Mouse (Mus musculus): Measurements from ENCODE around the gene Rab3il1. TPM values are rescaled to one million over a fixed set of nuclear protein-coding genes. Genes with fewer than 3 reads are reported as not detected.
A peak's percentile ranks its signal among the peaks of the same experiment; 100 is the strongest.

Rab3il1 gene
- polyA plus RNA-seq, 1 experiment from 2014 or later = 54.0 TPM

DNA sequence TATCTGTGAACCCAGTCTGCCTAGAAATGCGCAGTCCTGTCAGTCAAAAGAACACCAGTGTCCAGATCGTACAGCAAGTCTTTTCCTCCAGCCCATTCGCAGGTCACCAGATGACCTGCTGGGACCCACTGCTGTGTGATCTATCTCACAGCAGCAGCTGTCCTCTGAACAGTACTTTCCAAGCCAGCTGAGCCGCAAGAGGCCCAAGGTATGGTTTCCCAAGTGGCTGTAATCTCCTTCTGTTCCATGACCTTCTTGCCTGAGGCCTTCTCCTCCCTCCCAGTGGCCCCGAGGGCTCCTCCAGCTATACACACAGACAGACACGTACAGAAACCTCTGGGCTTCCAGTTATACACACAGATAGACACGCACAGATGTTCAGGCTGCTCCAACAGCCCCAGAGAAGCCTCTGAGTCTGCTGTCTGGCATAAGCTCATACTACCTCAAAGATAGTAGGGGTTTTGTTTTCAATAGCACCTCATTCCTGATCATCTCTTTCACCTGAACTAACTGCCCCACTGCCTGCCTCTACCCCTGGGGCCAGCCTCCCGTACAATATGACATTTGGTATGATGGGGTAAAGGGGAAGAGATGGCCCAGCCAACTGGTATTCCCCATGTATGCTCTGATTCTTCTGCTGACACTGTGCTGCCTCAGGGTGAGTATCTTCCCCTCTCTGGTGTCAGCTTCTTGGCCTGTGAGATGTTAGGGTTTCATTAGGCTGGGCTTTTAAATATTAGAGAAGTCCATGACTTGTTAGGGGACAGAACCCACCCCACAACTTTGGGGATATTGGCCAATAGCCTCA, 59.5 kb downstream of the Rab3il1 start:
- Histone ChIP-seq H3K27ac (ENCODE audit: low read depth, low read length) (peak overlapping the region; percentile 68), H3K4me1 (ENCODE audit: control insufficient read depth, insufficient read depth, low read length) (peaks cover 7% of the 10 kb centered on the region; the same call in 1 of the 2 replicates), H3K4me2 (no peak overlapping the region), H3K27me3 (ENCODE audit: control insufficient read depth, insufficient read depth, low read length) (no peaks in the 10 kb centered on the region), H3K4me3 (ENCODE audit: low read depth, low read length) (no peak overlapping the region), H3K9ac (ENCODE audit: low read depth, low read length) (0 out of 2 replicates have a peak overlapping the region, but pooled peaks have one; percentile 12), H3K9me3 (replicated peaks; ENCODE audit: control insufficient read depth, low read length) (no peaks in the 10 kb centered on the region), H3K36me3 (ENCODE audit: control insufficient read depth, insufficient read depth, low read length) (peaks cover 31% of the 10 kb centered on the region)
- WGBS (ENCODE audit: insufficient replicate concordance) = 34% methylated on average over 8 of the region's 8 CpGs
- 0 out of 2 replicates have a peak, but pooled peaks have one; percentile 31 for ATAC-seq (replicated peaks; ENCODE audit: insufficient number of reproducible peaks, low FRiP score, low TSS enrichment)

GRCm38 (mm10) chr19:10061624-10062023, 60.2 kb downstream of the Rab3il1 start:
- ATAC-seq (replicated peaks; ENCODE audit: insufficient number of reproducible peaks, low FRiP score, low TSS enrichment) = no peak
- Histone ChIP-seq H3K4me2 (no peak overlapping the region), H3K4me3 (ENCODE audit: low read depth, low read length) (no peak overlapping the region), H3K9me3 (replicated peaks; ENCODE audit: control insufficient read depth, low read length) (no peaks in the 10 kb centered on the region), H3K36me3 (ENCODE audit: control insufficient read depth, insufficient read depth, low read length) (peaks cover 33% of the 10 kb centered on the region), H3K27ac (ENCODE audit: low read depth, low read length) (0 out of 2 replicates have a peak overlapping the region, but pooled peaks have one; percentile 68), H3K4me1 (ENCODE audit: control insufficient read depth, insufficient read depth, low read length) (peaks cover 7% of the 10 kb centered on the region; the same call in 1 of the 2 replicates), H3K27me3 (ENCODE audit: control insufficient read depth, insufficient read depth, low read length) (no peaks in the 10 kb centered on the region), H3K9ac (ENCODE audit: low read depth, low read length) (no peak overlapping the region)
- WGBS (ENCODE audit: insufficient replicate concordance) = 85% methylated on average over 2 of the region's 2 CpGs

DNA sequence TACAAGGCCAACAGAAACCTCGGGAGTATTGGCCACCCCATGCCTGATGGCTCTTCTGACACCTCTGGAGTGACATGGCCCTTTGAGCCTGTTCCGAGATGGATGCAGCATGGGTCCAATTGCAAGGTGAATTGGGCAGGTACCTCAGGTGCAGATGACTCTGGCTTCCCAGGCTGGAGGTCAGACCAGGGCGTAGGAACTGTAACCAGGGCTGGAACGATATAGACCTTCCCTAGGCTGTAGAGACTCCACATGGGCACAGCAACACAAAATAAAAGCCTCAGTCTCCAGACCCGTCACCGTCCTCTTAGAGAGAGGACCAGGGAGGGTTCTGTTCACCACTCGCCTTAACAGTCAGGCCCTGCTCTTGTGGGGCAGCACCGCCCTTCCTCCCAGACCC, 60.8 kb downstream of the Rab3il1 start:
- Histone ChIP-seq H3K4me2 (no peak overlapping the region), H3K27me3 (ENCODE audit: control insufficient read depth, insufficient read depth, low read length) (no peaks in the 10 kb centered on the region), H3K9ac (ENCODE audit: low read depth, low read length) (no peak overlapping the region), H3K4me3 (ENCODE audit: low read depth, low read length) (no peak overlapping the region), H3K36me3 (ENCODE audit: control insufficient read depth, insufficient read depth, low read length) (peaks cover 33% of the 10 kb centered on the region), H3K4me1 (ENCODE audit: control insufficient read depth, insufficient read depth, low read length) (peaks cover 7% of the 10 kb centered on the region; the same call in 1 of the 2 replicates), H3K9me3 (replicated peaks; ENCODE audit: control insufficient read depth, low read length) (no peaks in the 10 kb centered on the region), H3K27ac (ENCODE audit: low read depth, low read length) (no peak overlapping the region)
- no peak for ATAC-seq (replicated peaks; ENCODE audit: insufficient number of reproducible peaks, low FRiP score, low TSS enrichment)
- WGBS (ENCODE audit: insufficient replicate concordance) = 91% methylated on average over 8 of the region's 8 CpGs

DNA sequence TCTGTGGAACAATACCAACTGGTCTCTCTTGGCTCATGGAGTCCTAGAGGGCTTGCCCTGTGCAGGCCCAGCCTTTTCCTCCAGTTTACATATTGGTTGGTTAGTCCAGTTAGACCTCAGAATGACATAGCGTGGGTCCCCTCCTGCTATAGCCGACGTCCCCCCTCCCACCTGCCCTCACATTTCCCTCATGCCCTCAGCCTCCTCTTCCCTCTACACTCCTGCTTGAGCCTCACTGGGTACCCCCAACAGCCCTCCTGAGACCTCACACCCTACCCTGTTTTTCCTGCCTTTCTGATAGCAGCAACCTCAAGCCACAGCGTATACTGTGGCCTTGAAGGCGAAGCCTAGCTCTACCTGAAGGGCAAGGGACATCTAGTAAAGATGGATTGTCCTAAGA, 61.4 kb downstream of the Rab3il1 start:
- H3K36me3 ChIP-seq (ENCODE audit: control insufficient read depth, insufficient read depth, low read length) = peaks cover 30% of the 10 kb centered on the region
- 89% methylated on average over 5 of the region's 5 CpGs for WGBS (ENCODE audit: insufficient replicate concordance)

GRCm38 (mm10) chr19:10064173-10065012, 62.9 kb downstream of the Rab3il1 start:
- 84% methylated on average over 10 of the region's 10 CpGs for WGBS (ENCODE audit: insufficient replicate concordance)
- H3K27ac ChIP-seq (ENCODE audit: low read depth, low read length) = no peak overlapping the region
- H3K9ac ChIP-seq (ENCODE audit: low read depth, low read length) = no peak overlapping the region
- H3K4me1 ChIP-seq (ENCODE audit: control insufficient read depth, insufficient read depth, low read length) = peaks cover 7% of the 10 kb centered on the region; the same call in 1 of the 2 replicates
- no peak overlapping the region for H3K4me2 ChIP-seq
- no peak for ATAC-seq (replicated peaks; ENCODE audit: insufficient number of reproducible peaks, low FRiP score, low TSS enrichment)
- H3K4me3 ChIP-seq (ENCODE audit: low read depth, low read length) = no peak overlapping the region
- H3K9me3 ChIP-seq (replicated peaks; ENCODE audit: control insufficient read depth, low read length) = no peaks in the 10 kb centered on the region
- H3K27me3 ChIP-seq (ENCODE audit: control insufficient read depth, insufficient read depth, low read length) = no peaks in the 10 kb centered on the region
- peaks cover 31% of the 10 kb centered on the region for H3K36me3 ChIP-seq (ENCODE audit: control insufficient read depth, insufficient read depth, low read length)

More for the DNA sequence above, 61.4 kb downstream of the Rab3il1 start:
- no peaks in the 10 kb centered on the region for H3K27me3 ChIP-seq (ENCODE audit: control insufficient read depth, insufficient read depth, low read length)
- H3K9ac ChIP-seq (ENCODE audit: low read depth, low read length) = no peak overlapping the region
- H3K4me1 ChIP-seq (ENCODE audit: control insufficient read depth, insufficient read depth, low read length) = peaks cover 7% of the 10 kb centered on the region; the same call in 1 of the 2 replicates
- no peak overlapping the region for H3K4me2 ChIP-seq
- no peak overlapping the region for H3K27ac ChIP-seq (ENCODE audit: low read depth, low read length)
- no peaks in the 10 kb centered on the region for H3K9me3 ChIP-seq (replicated peaks; ENCODE audit: control insufficient read depth, low read length)
- ATAC-seq (replicated peaks; ENCODE audit: insufficient number of reproducible peaks, low FRiP score, low TSS enrichment) = no peak
- no peak overlapping the region for H3K4me3 ChIP-seq (ENCODE audit: low read depth, low read length)

- Histone ChIP-seq H3K4me1 (ENCODE audit: control insufficient read depth, insufficient read depth, low read length) (peaks cover 5% of the 10 kb centered on the region; the same call in 1 of the 2 replicates), H3K9ac (ENCODE audit: low read depth, low read length) (no peak overlapping the region), H3K9me3 (replicated peaks; ENCODE audit: control insufficient read depth, low read length) (no peaks in the 10 kb centered on the region), H3K4me2 (no peak overlapping the region), H3K4me3 (ENCODE audit: low read depth, low read length) (no peak overlapping the region), H3K27ac (ENCODE audit: low read depth, low read length) (no peak overlapping the region), H3K27me3 (ENCODE audit: control insufficient read depth, insufficient read depth, low read length) (no peaks in the 10 kb centered on the region), H3K36me3 (ENCODE audit: control insufficient read depth, insufficient read depth, low read length) (peaks cover 41% of the 10 kb centered on the region)
- whole genome bisulfite sequencing (ENCODE audit: insufficient replicate concordance) = 85% methylated on average over 5 of the region's 5 CpGs
- ATAC-seq (replicated peaks; ENCODE audit: insufficient number of reproducible peaks, low FRiP score, low TSS enrichment) = no peak
Measured at GRCm38 (mm10) chr19:10065465-10066188, 64.2 kb downstream of the Rab3il1 start.

DNA sequence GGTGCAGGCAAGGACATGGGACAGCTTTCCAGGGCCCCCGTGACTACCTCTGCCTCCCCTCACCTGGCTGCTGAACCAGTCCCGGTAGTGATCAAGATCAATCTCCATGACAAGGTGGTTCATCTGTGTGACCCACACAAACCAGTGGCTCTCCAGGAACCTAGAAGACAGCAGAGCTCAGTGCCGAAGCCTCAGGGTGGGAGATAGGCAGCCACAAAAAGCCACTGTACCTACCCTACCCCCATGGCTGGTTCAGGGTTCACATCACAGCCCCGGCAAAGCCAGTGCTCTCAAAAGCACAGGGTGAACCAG, 64.7 kb downstream of the Rab3il1 start:
- Histone ChIP-seq H3K9me3 (replicated peaks; ENCODE audit: control insufficient read depth, low read length) (no peaks in the 10 kb centered on the region), H3K4me1 (ENCODE audit: control insufficient read depth, insufficient read depth, low read length) (no peaks in the 10 kb centered on the region; the same call in 1 of the 2 replicates), H3K9ac (ENCODE audit: low read depth, low read length) (no peak overlapping the region), H3K36me3 (ENCODE audit: control insufficient read depth, insufficient read depth, low read length) (peaks cover 42% of the 10 kb centered on the region), H3K4me2 (no peak overlapping the region), H3K27ac (ENCODE audit: low read depth, low read length) (no peak overlapping the region), H3K27me3 (ENCODE audit: control insufficient read depth, insufficient read depth, low read length) (no peaks in the 10 kb centered on the region), H3K4me3 (ENCODE audit: low read depth, low read length) (no peak overlapping the region)
- no peak for ATAC-seq (replicated peaks; ENCODE audit: insufficient number of reproducible peaks, low FRiP score, low TSS enrichment)
- 88% methylated on average over 4 of the region's 4 CpGs for WGBS (ENCODE audit: insufficient replicate concordance)

- no peaks in the 10 kb centered on the region for H3K9me3 ChIP-seq (replicated peaks; ENCODE audit: control insufficient read depth, low read length)
- peaks cover 45% of the 10 kb centered on the region for H3K36me3 ChIP-seq (ENCODE audit: control insufficient read depth, insufficient read depth, low read length)
Measured at GRCm38 (mm10) chr19:10066502-10066901, 65.0 kb downstream of the Rab3il1 start.

More at GRCm38 (mm10) chr19:10066502-10066901, 65.0 kb downstream of the Rab3il1 start:
- WGBS (ENCODE audit: insufficient replicate concordance) = 94% methylated on average over 3 of the region's 3 CpGs
- no peak for ATAC-seq (replicated peaks; ENCODE audit: insufficient number of reproducible peaks, low FRiP score, low TSS enrichment)
- no peak overlapping the region for H3K4me3 ChIP-seq (ENCODE audit: low read depth, low read length)
- no peak overlapping the region for H3K4me2 ChIP-seq
- no peaks in the 10 kb centered on the region for H3K4me1 ChIP-seq (ENCODE audit: control insufficient read depth, insufficient read depth, low read length)
- H3K27me3 ChIP-seq (ENCODE audit: control insufficient read depth, insufficient read depth, low read length) = no peaks in the 10 kb centered on the region
- no peak overlapping the region for H3K27ac ChIP-seq (ENCODE audit: low read depth, low read length)
- H3K9ac ChIP-seq (ENCODE audit: low read depth, low read length) = no peak overlapping the region
